Mouse (Mus musculus) megakaryocyte, embryonic 14.5 days (primary cell): ENCODE results near the gene Pea15a. TPM values are rescaled to one million over a fixed set of nuclear protein-coding genes. Genes with fewer than 3 reads are reported as not detected.

Experiments
- H3K27me3 ChIP-seq: replicated peaks from 2 replicates; pipeline ENCODE3; 2012; ENCODE audit warnings: inconsistent platforms
- H3K36me3 ChIP-seq: replicated peaks from 2 replicates; pipeline ENCODE3; 2012; ENCODE audit warnings: low read length, inconsistent platforms, mixed read lengths
- H3K4me1 ChIP-seq: 2 replicates; pipeline ENCODE4 v1.6.1; 2012; ENCODE audit warnings: inconsistent platforms
- H3K4me3 ChIP-seq: replicated peaks from 2 replicates; pipeline ENCODE3; 2012; ENCODE audit warnings: moderate library complexity, mild to moderate bottlenecking, inconsistent platforms
- H3K9me3 ChIP-seq: 2 replicates; pipeline ENCODE4 v1.6.1; 2012; ENCODE audit warnings: inconsistent platforms
- FLI1 ChIP-seq: IDR thresholded peaks from 2 replicates; pipeline ENCODE4 v1.6.1; 2012; ENCODE audit warnings: low read length, inconsistent platforms, mixed read lengths
- GATA1 ChIP-seq: IDR thresholded peaks from 3 replicates; pipeline ENCODE4 v1.6.1; 2012; ENCODE audit warnings: mixed read lengths, low read length, inconsistent platforms, borderline replicate concordance
- polyA plus RNA-seq: library from polyadenylated mRNA; stranded (reverse); fragments of >175 nt; gene quantifications from 2 replicates; pipeline ENCODE4 v1.2.3, GENCODE M21; 2012; ENCODE audit warnings: low replicate concordance; ENCODE audit not compliant: insufficient read depth

The Pea15a gene
- polyA plus RNA-seq, 1 experiment: 11.9 TPM

DNA sequence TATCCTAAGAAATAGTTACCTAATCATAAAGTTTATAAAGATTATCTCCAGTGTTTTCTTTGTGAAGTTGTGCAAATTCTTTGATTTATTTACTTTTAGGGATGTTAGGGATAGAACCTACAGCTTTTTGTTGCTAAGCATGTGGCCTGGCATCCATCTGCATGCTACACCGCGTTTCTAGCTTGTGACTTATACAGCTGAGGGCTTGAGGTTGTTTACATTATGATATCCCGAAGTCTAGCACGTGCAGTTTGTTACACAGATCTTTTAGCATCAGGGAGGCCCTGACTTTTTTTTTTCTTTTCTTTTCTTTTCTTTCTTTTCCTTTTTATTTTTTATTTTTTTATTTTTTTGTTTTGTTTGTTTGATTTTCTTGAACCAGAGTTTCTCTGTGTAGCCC lies 46.6 kb downstream of the Pea15a start:
- peaks cover 43% of the 10 kb centered on the region for H3K4me1 ChIP-seq
- no peaks in the 10 kb centered on the region for H3K9me3 ChIP-seq
- TF ChIP-seq FLI1 (no peak), GATA1 (no peak)
- H3K4me3 ChIP-seq: no peak overlapping the region
- H3K36me3 ChIP-seq: peaks cover 67% of the 10 kb centered on the region
- no peaks in the 10 kb centered on the region for H3K27me3 ChIP-seq

DNA sequence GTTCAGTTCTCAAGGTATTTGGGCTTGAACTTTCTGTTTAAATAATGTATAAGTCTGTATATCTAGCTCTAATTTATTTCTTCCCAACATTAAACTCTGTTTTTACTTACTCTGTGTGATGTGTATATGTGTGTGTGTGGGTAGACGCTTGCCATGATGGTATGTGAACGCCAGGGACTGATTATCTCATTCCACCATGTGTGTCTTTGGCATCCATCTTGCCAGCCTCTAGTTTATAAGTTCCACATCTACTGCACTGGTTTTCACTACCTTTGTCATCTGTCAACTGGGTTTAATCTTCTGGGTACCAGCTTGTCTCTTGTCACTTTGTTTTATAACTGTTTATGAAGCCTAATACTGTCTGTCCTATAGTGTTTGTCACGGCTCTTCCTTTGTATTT lies 51.1 kb downstream of the Pea15a start:
- Histone ChIP-seq H3K4me1 (peaks cover 56% of the 10 kb centered on the region), H3K9me3 (no peaks in the 10 kb centered on the region), H3K27me3 (no peaks in the 10 kb centered on the region), H3K36me3 (peaks cover 70% of the 10 kb centered on the region), H3K4me3 (no peak overlapping the region)
- TF ChIP-seq GATA1 (no peak), FLI1 (no peak)

DNA sequence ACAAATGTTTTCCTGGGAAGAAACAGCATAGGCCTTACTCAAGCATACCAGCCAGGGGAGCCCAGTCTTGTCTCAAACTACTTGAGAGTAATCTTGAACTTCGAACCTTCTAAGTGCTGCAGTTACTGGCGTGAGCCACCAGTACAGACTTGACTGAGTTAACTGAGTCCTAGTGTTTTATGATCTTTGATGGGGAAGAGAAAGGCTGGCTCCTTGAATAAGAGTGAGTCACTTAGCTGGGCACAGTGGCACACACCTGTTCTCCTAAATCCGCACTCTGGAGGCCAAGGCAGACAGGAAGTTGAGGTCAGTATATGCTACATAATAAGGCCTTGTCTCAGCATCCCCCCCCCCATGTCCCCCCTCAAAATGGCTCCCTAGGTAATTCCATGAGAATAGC lies 52.1 kb downstream of the Pea15a start:
- H3K9me3 ChIP-seq: no peaks in the 10 kb centered on the region
- TF ChIP-seq FLI1 (no peak), GATA1 (no peak)
- peaks cover 61% of the 10 kb centered on the region for H3K4me1 ChIP-seq
- H3K36me3 ChIP-seq: peaks cover 77% of the 10 kb centered on the region
- no peaks in the 10 kb centered on the region for H3K27me3 ChIP-seq
- H3K4me3 ChIP-seq: no peak overlapping the region

DNA sequence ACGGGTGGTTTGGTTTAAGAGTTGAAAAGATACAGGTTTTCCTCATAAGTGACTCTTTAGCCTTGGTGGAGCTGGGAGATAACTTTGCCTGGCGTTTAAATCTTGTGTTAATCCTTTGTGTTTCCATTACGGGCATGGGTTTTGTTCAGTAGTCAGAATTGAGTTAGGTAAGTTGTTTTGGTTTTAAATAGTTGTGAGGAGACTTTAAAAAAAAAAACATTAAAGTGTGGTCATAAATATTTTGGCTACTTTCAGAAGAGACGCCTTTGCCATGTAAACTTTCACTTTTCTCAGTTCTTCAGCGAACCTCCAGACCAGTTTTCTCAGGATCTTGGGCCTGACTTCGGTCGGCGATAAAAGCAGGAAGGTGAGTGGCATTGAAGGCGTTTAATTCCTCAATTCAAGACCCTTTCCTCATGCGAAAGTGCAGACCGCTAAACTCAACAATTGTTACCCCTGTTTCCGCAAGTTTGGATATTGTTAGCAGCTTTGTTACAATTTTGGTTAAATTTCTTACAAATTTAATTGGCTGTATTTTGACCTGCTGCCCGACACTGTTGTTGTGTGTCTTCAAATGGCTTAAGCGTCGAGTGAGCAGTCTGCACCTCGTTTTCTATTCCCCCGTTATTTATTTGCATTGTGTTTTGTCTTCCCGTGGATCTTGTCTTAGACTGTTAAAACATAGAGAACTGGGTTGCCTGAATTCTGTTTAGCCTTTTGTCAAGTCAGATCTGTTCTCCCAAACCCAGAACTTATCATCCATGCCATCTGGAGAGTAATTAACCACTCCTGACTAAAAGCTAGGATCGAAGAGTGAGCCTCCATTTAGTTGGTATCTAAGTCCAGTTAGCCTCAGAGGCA lies 57.4 kb downstream of the Pea15a start:
- Histone ChIP-seq H3K4me3 (peak overlapping the region; percentile 100), H3K27me3 (no peaks in the 10 kb centered on the region), H3K36me3 (peaks cover 43% of the 10 kb centered on the region), H3K4me1 (peaks cover 54% of the 10 kb centered on the region), H3K9me3 (no peaks in the 10 kb centered on the region)
- no peak for TF ChIP-seq FLI1
- TF ChIP-seq GATA1: no peak

DNA sequence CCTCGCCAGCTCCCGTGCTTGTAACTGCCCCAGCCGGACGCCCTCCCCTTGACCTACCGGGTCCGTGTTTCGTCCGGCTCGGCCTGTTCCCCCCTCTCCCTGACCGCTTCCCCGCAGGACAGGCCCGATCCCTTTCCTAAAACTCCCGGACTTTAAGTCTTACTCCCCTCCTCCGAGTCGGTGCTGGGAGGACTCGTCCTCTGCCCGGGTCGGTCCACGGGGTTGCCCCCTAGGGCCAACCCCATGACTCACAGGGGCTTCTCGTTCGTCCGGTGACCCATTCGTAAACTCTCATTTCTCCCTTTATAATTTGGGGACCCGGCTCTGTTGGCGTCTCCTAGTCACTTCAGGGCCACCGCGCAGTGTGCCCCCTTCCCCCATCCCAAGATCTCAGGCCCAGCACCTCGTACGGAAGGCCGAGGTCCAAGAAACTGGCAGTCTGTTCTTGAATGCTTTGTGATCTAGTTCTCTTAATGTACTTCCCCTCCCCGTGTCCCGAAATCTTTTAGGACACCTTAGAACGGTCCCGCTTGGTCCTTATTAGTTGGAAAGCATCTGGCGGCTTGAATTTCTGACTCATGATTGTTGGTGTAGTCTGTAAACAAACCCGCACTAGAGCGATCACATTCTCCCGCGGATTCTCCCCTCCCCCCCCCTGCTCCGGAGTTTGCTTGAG lies 58.2 kb downstream of the Pea15a start:
- H3K9me3 ChIP-seq: no peaks in the 10 kb centered on the region
- H3K4me1 ChIP-seq: peaks cover 50% of the 10 kb centered on the region
- H3K4me3 ChIP-seq: peak overlapping the region; percentile 100
- peaks cover 35% of the 10 kb centered on the region for H3K36me3 ChIP-seq
- TF ChIP-seq FLI1: no peak
- no peak for TF ChIP-seq GATA1
- no peaks in the 10 kb centered on the region for H3K27me3 ChIP-seq

DNA sequence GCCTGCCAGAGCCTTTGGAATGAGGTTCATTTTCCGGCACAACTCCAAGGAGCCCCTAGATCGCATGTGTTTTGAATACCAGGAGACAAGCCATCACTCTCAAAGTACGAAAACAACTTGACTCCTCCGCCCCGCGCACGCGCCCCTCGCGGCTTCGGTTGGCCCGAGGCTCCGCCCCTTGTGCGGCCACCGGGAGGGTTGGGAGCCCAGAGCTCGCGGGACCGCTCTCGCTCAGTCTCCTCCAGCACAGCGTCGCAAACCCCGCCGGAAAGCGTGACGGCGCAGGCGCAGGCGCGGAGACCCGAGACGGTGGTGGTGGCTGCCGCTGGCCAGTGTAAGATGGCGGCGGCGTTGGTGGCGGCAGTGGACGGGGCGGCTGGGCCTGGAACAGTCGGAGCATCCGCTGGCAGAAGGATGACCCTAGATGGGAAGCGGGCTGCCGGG lies 58.7 kb downstream of the Pea15a start, which contains the start of gene Dcaf8:
TSS of gene Dcaf8 (plus strand) at position 250 of the 444 bp plus-strand sequence.
- H3K27me3 ChIP-seq: no peaks in the 10 kb centered on the region

More for the DNA sequence above, 58.7 kb downstream of the Pea15a start, which contains the start of gene Dcaf8:
- H3K4me1 ChIP-seq: peaks cover 52% of the 10 kb centered on the region
- H3K36me3 ChIP-seq: peaks cover 30% of the 10 kb centered on the region
- H3K9me3 ChIP-seq: no peaks in the 10 kb centered on the region
- TF ChIP-seq GATA1 (no peak), FLI1 (no peak)
- peak within 1 kb of the TSS; percentile 100 for H3K4me3 ChIP-seq

Other genes with a start within 250 kb of the Pea15a start
- gene Vangl2, start 178.4 kb downstream of the Pea15a start, polyA plus RNA-seq: 3.2 TPM in 1 of 2 replicates, not detected in the other
- not detected in 2 replicates for gene Nhlh1, start 149.2 kb downstream of the Pea15a start, polyA plus RNA-seq
- gene Copa, start 124.3 kb downstream of the Pea15a start, polyA plus RNA-seq: 2.9 and 15.6 TPM in 2 replicates
- gene Ncstn, start 124.0 kb downstream of the Pea15a start, polyA plus RNA-seq: 0.76 and 7.6 TPM in 2 replicates
- 4.1 and 18.9 TPM in 2 replicates for gene Pex19, start 80.0 kb downstream of the Pea15a start, polyA plus RNA-seq
- 15.0 and 34.6 TPM in 2 replicates for gene Dcaf8, start 58.7 kb downstream of the Pea15a start, polyA plus RNA-seq
- not detected in 2 replicates for gene Casq1, start 13.1 kb upstream of the Pea15a start, polyA plus RNA-seq
- gene Atp1a4, start 51.6 kb upstream of the Pea15a start, polyA plus RNA-seq: not detected in 2 replicates
- gene Igsf8, start 54.8 kb upstream of the Pea15a start, polyA plus RNA-seq: 18.9 and 46.3 TPM in 2 replicates
- gene Atp1a2, start 91.3 kb upstream of the Pea15a start, polyA plus RNA-seq: 0.03 TPM in 1 of 2 replicates, not detected in the other
- gene Kcnj9, start 122.5 kb upstream of the Pea15a start, polyA plus RNA-seq: 0.13 TPM in 1 of 2 replicates, not detected in the other
- 0.12 TPM in 1 of 2 replicates, not detected in the other for gene Kcnj10, start 134.4 kb upstream of the Pea15a start, polyA plus RNA-seq
- gene Pigm, start 169.7 kb upstream of the Pea15a start, polyA plus RNA-seq: 4.1 and 7.8 TPM in 2 replicates